Mouse (Mus musculus) adrenal gland, postnatal 36 days (tissue): ENCODE data around the gene Tchh. TPM values are rescaled to one million over a fixed set of nuclear protein-coding genes. Genes with fewer than 3 reads are reported as not detected.

Experiments used
- DNase-seq, 2 experiments: peaks; one replicate each; pipeline ENCODE4 v3.0.0; 2021; ENCODE audit warnings: mixed read lengths in 1 of 2
- long read RNA-seq, 2 experiments: library from polyadenylated mRNA; stranded (forward); transcript quantifications; one replicate each; pipeline ENCODE4 v2.0.0; 2021; ENCODE audit warnings: borderline sequencing depth in 2 of 2
- total RNA-seq, 2 experiments: library from RNA; stranded (reverse); gene quantifications; 2 replicates each; pipeline ENCODE4 v1.2.3; 2021

Gene Tchh
- total RNA-seq = under 1 TPM; 0.23 to 0.89 TPM
- long read RNA-seq, experiment 1, partial matches to known transcripts = 0 of 1 reads
- long read RNA-seq, experiment 1, other reads (novel, unspliced or antisense) = 1 of 1 reads
- long read RNA-seq, experiment 2 = 0 reads

DNA sequence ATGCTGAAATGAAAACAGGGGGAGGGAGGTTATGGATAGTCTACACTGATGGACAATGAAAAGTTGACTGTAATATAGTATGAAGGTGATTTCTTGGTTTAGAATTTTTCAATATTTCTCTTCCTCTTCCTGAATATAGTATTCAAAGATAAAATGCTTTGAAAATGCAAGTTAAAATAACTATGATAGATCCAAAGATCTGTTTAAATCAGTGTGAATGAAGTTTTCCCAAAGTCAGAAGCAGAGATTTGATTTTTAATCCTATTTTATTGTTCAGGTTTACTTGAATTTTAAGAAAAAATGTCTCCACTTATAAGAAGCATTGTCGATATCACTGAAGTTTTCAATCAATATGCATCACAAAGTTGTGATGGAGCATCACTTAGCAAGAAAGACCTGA is at the start of gene Tchh:
Gene Tchh (plus strand): TSS at position 301 of the 400 bp plus-strand sequence.
- no peak for DNase-seq

DNA sequence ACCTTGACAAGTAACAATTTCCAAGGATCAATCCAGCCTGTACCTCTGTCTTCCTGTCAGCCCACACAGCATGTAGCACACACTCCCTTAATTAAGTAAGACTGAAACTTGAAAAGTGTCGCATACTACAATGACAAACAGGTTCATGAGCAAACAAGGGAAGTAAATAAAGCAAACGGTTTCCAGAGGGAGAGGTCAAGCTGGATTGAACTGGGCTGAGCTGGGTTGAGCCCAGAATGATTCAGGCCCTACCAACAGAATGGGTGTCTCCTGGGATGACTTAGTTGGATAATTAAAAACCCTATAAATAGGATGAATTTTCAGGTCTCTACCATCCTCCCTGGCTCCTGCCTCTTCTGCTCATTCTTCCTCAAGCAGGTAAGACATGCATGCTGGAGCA is 48.8 kb upstream of the Tchh start, which contains the start of gene Rptn:
Gene Rptn (plus strand): TSS at position 334 of the 400 bp plus-strand sequence.
- DNase-seq = no peak

DNA sequence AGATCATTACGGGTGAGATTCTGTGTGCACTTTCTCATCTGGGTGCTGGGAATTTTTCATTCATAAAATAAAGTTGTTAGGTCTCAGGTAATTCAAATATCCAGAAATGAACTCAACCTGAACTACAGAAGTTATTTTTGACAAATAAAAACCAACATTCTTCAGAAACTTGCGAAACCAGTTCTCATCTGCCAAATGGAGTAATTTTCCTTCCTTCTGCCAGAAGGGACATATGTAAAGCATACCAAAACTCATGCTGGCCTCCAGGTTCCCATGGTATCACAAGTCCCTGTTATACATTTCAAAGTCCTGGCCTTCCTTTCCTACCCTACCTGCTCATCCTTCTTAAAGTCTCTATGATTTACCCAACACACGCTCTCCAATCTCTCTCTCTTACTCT is 38.2 kb upstream of the Tchh start:
- no peak for DNase-seq

DNA sequence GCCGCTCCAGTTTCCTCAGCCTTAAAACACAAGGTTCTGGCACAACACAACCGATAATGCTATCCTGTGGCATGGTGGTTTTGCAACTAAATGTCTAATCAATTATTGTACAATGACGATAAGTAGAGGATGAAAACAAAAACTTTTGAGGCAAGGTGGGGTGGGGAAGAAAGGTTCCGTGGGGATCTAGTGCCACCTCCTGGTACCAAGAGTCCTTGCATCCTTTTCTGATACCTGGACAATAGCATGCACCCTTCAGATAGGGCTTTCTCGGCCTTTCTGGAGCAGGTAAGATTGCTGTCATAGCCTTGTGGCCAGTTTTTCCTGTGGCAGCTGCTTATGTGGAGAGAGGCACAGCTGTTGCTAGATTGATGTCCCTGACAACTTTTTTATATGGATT is 35.1 kb upstream of the Tchh start:
- peak; percentile 13 to 29 for DNase-seq

DNA sequence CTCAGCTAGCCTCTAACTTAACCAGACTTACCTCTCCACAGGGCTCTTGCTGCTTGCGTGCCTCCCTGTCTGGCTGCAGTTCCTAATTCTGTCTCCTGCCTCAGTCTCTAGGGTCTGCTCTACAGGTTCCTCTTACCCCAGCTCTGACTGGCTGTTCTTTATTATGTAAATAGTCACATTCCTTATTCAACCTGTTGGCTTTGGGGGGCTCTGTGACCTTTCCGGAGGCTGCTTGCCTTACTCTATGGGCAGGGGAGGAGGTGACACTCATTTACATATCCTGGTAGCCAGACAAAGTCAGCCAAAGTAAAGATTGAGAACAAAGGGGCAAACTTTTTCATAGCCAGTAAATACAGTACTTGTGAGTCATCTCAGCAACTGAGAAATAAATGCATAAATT is 30.2 kb upstream of the Tchh start:
- DNase-seq = no peak

DNA sequence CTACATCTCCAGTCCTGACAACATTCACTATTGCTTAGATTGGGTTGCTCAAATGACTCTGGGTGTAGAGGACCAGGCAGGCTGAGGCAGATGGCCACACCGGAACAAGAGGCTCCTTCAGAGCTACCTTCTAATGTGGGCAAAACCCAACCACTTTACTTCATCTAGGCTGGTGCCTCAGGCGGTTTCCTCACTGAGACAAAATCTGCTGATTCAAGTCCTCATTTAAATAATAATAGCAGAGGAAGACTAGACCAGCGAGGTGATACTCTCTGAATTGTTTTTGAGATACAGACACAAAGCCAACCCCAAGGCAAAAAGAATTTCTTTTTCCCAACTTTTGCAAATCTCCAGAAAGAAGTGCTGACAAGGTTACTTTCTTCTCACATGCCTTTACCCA is 10.5 kb upstream of the Tchh start:
- no peak for DNase-seq

DNA sequence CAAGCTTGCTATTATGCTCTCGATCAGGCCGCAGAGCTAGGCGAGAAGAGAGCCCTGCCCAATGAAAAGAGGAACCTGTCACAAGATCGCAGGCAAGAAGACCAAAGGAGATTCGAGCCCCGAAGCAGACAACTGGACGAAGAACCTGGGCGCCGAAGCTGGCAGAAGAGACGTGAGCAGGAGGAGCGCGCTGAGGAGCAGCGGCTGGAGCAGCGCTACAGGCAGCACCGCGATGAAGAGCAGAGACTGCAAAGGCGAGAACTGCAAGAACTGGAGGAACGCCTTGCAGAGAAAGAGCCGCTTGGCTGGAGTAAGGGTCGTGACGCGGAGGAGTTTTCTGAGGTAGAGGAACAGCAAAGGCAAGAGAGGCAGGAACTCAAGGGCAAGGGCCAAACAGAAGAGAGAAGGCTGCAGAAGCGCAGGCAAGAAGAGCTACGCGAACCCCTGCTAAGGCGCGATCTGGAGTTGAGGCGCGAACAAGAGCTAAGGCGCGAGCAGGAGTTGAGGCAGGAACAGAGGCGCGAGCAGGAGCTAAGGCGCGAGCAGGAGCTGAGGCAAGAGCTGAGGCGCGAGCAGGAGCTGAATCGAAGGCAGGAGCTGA is 1.5 kb downstream of the Tchh start:
- DNase-seq = peak; percentile 2 to 7

DNA sequence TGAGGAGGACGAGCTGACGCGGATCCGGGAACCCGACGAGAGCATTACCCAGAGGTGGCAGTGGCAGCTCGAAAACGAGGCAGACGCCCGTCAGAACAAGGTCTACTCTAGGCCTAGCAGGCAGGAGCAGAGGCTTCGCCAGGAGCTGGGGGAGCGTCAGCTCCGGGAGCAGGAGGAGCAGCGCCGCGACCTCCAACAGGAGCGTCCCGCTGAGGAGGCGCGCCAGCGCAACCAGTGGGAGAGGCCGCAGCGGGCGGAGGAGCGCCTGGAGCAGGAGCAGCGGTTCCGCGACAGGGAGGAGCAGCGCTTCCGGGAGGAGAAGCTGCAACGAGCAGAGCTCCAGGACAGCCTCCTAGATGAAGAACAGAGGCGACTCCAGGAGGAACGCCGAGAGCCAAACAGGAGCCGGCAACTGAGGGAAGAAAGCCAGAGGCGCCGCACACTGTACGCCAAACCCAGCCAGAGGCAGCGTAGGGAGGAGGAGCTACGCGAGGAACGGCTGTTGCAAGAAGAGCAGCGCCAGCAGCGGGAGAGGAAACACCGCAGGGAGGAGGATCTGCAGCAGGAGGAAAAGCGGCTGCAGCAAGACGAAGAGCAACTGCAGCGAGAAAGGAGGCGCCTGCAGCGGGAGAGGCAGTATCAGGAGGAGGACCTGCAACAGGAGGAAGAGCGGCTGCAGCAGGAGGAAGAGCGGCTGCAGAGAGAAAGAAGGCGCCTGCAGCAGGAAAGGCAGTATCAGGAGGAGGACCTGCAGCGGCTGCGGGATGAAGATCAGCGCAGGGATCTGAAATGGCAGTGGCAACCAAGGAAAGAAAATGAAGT is 2.4 kb downstream of the Tchh start:
- DNase-seq = peak; percentile 78 to 81

DNA sequence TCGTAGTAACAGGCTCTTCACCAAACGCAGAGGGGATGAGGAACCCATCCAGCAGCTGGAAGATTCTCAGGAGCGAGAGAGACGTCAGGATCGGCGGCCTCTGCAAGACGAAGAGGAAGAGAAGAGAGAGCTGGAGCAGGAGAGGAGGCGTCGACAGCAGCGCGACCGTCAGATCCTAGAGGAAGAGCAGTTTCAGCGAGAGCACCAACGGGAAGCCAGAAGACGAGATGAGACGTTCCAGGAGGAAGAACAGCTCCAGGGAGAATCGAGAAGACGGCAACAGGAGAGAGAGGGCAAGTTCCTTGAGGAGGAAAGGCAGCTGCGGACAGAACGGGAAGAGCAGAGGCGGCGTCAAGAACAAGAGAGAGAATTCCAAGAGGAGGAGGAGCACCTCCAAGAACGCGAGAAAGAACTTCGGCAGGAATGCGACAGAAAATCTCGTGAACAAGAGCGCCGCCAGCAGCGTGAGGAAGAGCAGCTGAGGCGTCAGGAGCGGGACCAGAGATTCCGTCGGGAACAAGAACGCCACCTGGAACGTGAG is 3.1 kb downstream of the Tchh start:
- peak in 1 of 2 experiments; percentile 10 for DNase-seq

DNA sequence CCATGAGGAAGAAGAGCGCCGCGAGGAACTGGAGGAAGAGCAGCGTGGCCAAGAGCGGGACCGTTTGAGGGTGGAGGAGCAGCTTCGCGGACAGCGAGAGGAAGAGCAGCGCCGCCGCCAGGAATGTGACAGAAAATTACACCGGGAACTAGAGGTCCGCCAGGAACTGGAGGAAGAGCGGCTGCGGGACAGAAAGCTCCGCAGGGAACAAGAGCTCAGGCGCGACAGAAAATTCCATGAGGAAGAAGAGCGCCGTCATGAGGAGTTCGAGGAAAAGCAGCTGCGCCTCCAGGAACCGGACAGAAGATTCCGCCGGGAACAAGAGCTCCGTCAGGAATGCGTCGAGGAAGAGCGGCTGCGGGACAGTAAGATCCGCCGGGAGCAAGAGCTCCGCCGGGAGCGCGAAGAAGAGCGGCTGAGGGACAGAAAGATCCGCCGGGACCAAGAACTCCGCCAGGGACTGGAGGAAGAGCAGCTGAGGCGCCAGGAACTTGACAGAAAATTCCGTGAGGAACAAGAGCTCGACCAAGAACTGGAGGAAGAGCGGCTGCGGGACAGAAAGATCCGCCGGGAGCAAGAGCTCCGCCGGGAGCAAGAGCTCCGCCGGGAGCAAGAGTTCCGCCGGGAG is 4.1 kb downstream of the Tchh start:
- DNase-seq = peak; percentile 22 to 39

DNA sequence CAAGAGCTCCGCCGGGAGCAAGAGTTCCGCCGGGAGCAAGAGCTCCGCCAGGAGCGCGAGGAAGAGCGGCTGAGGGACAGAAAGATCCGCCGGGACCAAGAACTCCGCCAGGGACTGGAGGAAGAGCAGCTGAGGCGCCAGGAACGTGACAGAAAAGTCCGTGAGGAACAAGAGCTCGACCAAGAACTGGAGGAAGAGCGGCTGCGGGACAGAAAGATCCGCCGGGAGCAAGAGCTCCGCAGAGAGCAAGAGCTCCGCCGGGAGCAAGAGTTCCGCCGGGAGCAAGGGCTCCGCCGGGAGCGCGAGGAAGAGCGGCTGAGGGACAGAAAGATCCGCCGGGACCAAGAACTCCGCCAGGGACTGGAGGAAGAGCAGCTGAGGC is 4.6 kb downstream of the Tchh start:
- DNase-seq = peak in 1 of 2 experiments; percentile 17

DNA sequence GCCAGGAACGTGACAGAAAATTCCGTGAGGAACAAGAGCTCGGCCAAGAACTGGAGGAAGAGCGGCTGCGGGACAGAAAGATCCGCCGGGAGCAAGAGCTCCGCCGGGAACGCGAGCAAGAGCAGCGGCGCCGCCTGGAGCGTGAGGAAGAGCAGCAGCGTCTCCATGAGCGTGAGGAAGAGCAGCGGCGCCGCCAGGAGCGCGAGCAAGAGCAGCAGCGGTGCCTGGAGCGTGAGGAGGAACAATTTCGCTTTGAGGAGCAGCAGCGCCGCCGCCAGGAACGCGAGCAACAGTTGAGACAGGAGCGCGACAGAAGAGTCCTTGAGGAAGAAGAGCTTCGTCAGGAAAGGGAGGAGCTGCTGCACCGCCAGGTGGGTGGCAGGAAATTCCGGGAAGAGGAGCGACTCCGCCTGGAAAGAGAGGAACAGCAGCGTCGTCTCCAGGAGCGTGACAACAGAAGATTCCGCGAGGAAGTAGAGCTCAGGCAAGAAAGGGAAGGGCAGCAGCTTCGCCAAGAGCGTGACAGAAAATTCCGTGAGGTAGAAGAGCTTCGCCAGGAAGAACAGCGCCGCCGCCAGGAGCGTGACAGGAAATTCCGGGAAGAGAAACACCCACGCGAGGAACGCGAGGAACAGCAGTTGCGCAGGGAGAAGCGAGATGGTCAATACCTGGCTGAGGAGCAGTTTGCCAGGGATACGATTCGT is 5.2 kb downstream of the Tchh start:
- peak; percentile 57 to 69 for DNase-seq

DNA sequence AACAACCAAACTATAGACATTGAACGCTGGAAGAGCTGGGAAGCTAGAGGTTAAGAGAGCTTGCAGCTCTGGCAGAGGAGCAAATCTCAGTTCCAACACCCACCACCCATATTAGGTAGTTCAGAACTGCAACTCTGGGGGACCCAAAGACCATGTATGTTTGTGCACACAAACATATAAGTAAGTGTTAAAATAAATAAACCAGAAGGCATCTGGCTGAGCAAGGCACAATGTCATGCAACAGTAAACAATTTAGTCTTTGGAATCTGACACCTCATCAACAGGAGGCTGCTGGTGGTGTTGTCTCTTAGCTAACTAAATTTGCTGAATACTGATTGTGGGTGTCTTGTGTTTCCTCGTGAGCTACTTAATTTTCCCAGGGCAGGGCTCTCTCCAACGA is 24.4 kb downstream of the Tchh start:
- no peak for DNase-seq

DNA sequence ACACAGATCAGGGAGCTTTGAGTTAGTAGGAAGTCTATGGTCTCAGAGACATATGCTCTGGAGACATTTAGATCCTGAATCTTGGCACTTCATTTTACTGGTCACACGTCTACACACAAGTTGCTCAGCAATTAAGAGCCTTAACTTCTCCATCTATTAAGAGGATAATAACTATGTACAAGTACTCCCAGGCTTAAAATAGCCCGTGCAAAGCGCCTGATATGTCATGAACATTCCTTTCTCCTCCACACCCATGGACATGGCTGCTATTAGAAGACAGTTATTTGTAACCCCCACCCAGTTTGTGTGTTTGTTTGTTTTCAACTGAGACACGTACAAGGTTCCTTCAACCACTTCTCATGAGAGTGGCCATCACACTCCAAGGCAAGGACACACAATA is 25.0 kb downstream of the Tchh start:
- no peak for DNase-seq

DNA sequence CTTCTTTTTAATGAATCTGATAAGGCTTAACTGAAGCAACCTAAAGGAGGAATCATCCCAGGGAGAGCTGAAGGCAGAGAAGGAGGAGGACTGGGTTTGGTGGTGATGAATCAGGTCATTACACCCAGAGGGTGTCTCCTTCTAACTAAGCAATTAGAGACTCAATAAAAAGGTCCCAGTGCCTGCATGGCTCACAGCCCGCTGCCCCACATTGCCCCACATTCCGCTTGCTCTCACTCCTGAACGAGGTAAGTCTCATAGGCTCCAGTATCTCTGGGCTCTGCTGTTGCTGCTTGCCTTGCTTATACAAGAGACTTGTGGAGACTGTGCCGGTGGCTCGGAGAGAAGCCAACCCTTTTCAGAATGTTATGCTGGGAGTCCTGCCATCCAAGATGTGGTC is 26.4 kb downstream of the Tchh start, which contains the start of gene Tchhl1:
Gene Tchhl1 (plus strand): TSS at position 194 of the 400 bp plus-strand sequence.
- peak in 1 of 2 experiments; percentile 3 for DNase-seq

DNA sequence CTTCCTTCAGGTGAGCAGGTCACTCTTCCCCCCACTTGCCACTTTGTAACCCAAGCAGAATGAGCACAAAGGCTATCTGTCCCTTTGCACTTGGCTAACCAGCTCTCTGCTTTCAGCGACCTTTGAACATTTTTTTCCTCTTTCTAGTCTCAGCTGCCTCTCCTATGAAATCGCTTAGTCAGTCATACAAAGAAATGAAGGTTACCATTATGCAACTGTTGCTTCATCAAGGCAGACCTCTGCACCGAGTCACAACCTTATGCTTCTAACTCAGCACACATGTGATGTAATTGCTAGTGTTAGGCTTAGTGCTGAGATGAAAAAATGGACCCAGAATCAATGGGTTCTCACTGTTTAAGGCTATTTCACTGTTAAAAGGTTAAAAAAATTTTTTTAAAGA is 27.5 kb downstream of the Tchh start:
- DNase-seq = peak in 1 of 2 experiments; percentile 3

DNA sequence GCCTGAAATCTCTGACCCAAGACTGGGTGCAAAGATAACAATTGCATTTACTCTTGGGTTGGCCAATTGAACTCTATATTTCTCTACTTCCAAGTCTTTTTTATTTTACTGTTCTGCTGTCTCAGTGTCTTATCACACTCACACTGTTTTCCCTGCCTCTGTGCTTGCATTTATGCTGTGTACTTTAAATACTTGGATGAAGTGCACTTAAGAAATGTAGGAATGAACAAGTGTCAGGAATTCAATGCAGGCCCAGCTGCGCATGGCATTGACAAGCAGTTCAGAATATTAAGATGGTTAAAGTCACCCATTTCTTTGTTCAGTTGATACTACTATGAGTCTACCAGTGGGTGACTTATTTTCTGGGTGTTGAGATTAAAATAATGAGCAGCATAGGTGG is 37.9 kb downstream of the Tchh start:
- no peak for DNase-seq

DNA sequence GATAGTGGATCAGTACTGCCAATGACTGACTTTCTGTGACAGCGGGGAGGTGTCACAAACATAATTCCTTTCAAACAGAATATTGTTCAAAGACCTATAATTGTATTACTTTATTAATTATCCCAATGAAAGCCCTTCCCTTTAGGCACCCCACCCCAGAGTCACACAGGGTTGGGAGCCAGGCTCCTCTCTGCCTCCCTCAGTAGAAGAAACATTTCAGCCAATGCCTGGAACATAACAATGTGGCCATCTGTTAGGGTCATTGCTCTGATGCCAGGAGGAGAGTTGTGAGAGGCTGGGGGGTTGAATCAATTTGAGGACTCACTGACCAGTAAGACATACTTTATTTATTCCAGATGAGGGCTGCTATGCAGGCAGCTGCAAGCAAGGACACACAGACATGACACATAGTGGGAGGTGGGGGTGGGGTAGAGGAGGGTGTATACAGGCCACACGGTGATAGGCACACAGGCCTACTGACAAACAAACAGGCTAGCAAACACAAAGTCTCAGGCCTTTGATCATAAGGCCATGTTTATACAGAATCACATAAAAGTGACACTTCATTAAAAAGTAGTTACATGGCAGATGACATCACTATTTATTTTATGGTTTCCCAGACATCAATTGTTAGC is 40.0 kb downstream of the Tchh start:
- DNase-seq = no peak

DNA sequence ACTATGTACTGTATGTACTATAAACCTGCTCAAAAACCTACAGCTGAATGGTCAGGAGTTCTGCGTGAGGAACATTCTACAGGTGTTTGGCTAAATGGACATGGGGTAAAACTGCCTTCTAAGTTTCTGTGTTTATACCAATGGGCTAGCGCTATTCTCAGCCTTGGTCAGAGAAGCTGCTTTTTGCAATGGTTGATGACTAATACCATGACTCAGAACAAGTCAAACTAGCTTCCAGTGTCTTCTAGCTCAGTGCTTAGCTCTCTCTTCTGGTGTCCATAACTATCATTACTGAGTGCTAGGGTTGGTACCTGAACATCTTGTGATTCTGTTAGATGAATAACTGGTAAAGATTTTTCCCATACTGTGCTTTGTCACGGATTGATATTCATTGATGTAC is 43.5 kb downstream of the Tchh start:
- DNase-seq = no peak

DNA sequence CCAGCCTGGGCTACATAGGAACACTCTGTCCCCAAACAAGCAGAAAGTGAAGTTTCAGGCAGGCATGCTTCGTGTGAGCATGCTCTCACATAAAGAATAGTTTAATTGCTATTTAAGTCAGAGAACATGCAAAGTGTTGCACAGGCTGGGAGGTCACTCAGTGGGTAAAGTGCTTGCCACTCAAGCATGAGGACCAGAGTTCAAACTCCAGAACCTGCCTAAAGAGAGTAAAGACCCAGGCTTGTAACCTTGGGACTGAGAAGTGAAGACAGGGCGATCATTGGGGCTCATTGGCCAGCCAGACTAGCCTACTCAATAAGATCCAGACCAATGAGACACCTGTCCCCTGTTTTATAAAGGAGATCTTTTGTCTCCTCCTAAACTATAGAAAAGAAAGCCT is 46.4 kb downstream of the Tchh start:
- no peak for DNase-seq

DNA sequence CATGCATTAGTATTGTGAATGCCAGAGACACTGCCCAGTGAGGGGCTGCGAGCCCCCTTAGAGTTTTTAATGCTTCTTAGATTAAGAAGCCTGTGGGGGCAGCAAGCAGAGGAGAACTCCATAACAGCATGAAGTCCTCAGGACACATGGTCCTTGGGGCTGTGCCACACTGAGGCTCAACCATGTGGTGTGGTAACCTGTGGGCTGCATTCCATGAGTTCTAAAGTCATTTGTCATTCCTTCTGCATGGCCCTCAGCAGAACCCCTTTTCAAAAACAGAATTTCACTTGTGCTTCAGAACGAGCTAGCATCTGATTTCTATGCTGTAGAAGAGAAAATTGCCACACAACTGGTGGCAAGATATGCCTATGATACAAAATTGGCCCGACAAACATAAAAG is 50.0 kb downstream of the Tchh start:
- no peak for DNase-seq

DNA sequence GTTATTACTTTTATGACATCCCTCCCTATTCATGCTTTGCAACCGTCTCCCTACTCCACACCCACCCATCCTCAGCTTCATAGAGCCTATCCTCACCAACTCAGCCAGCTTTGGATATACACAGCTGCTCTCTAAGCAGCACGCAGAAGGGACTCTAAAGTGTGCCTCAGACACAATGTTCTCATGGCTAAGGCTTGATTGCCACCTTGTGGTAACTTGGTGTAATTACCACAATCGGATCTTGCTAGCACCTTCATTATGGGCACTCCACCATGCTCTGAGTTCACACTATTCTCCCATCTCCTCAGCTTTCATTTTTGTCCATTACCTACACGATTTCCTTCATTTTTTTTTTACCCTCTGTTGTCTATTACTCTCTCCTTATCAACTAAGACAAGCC is 51.9 kb downstream of the Tchh start:
- DNase-seq = peak; percentile 16 to 55
